8 mouse cellular contexts compared by ENCODE assay signal in the genomic region with DNA sequence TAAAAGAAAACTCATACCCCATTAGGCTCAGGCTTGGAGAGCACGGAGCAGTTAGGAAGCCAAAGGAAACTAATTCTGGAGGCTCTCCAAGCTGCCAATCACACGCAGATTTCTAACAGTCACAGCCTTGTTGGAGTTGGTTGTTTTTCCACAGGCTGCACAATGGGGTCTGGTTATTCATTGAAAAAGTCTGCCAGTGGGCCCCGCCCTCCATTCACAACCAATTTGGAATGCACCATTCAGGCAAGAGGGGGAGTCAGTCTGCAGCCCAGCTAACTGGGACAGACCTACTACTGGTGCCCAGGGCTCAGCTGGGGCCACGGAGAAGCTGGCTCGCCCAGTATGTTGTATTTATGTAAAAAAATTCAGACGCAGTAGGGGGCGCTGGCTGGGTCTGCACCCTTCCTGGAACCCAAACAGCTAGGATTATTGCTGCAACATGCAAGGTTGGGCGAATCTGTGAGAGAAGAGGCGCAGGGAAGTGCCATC. TPM values are rescaled to one million over a fixed set of nuclear protein-coding genes. Genes with fewer than 3 reads are reported as not detected.
DNase-seq lines count a peak whose midpoint lies in the region; ATAC-seq and TF ChIP-seq lines count a peak whose summit lies in the region.

No protein-coding gene starts in this region.

- H3K4me1 ChIP-seq in liver, embryonic 15.5 days (replicated peaks) = peaks cover 15% of the 10 kb centered on the region
- H3K4me1 ChIP-seq in neural tube, embryonic 14.5 days (ENCODE audit: control insufficient read depth, insufficient read depth, low read length) = peaks cover 18% of the 10 kb centered on the region

- H3K4me3 ChIP-seq in layer of hippocampus, adult 2 months = peak overlapping the region; percentile 1
- H3K4me3 ChIP-seq in liver, embryonic 15.5 days (replicated peaks) = no peak overlapping the region
- H3K4me3 ChIP-seq in neural tube, embryonic 14.5 days (ENCODE audit: low read depth, low read length) = peak overlapping the region; percentile 6; the same call in 1 of the 2 replicates

- H3K36me3 ChIP-seq in liver, embryonic 15.5 days (replicated peaks) = no peaks in the 10 kb centered on the region
- no peaks in the 10 kb centered on the region for H3K36me3 ChIP-seq in neural tube, embryonic 14.5 days (ENCODE audit: control insufficient read depth, insufficient read depth, low read length)

- no peaks in the 10 kb centered on the region for H3K27me3 ChIP-seq in liver, embryonic 15.5 days
- H3K27me3 ChIP-seq in neural tube, embryonic 14.5 days (ENCODE audit: control insufficient read depth, insufficient read depth, low read length) = no peaks in the 10 kb centered on the region; the same call in 1 of the 2 replicates

- peak; percentile 69 for TF ChIP-seq CTCF in layer of hippocampus, adult 2 months (conservative IDR thresholded peaks at IDR 0.05)

- H3K9ac ChIP-seq in liver, embryonic 15.5 days = no peak overlapping the region; the same call in 1 of the 2 replicates
- H3K9ac ChIP-seq in neural tube, embryonic 14.5 days (replicated peaks; ENCODE audit: low read depth, low read length) = 0 out of 2 replicates have a peak overlapping the region, but pooled peaks have one; percentile 21

- no peaks in the 10 kb centered on the region for H3K9me3 ChIP-seq in liver, embryonic 15.5 days (replicated peaks)
- H3K9me3 ChIP-seq in neural tube, embryonic 14.5 days (ENCODE audit: control insufficient read depth, low read length) = no peaks in the 10 kb centered on the region

- ATAC-seq in hematopoietic stem cell, adult 5-6 weeks (replicated peaks in 1 of 2; ENCODE audit: insufficient read depth in 1 of 2, low FRiP score in 2 of 2, low TSS enrichment in 1 of 2, low read depth in 1 of 2, poor library complexity in 2 of 2, severe bottlenecking in 2 of 2) = peak; percentile 60 to 65
- ATAC-seq in liver, embryonic 15.5 days (ENCODE audit: insufficient read depth) = peak; percentile 81
- ATAC-seq in neural tube, embryonic 14.5 days (ENCODE audit: low read depth) = peak; percentile 94

- WGBS in liver, embryonic 15.5 days (ENCODE audit: insufficient replicate concordance) = 6% methylated on average over 9 of the region's 9 CpGs
- WGBS in neural tube, embryonic 14.5 days = 1% methylated on average over 9 of the region's 9 CpGs

- peak; percentile 92 for DNase-seq in NIH3T3 (ENCODE audit: low read depth)
- peak; percentile 93 to 96 for DNase-seq in cerebellum, postnatal 10 days
- peak; percentile 83 for DNase-seq in frontal cortex, adult 2 months (ENCODE audit: extremely low spot score in 1 of 2, low spot score in 1 of 2)
- peak; percentile 86 to 93 for DNase-seq in layer of hippocampus, adult 2 months (ENCODE audit: low spot score in 2 of 2)
- DNase-seq in urinary bladder, postnatal 14 days (ENCODE audit: low spot score) = peak; percentile 73

- H3K27ac ChIP-seq in layer of hippocampus, adult 2 months = peak overlapping the region; percentile 61
- H3K27ac ChIP-seq in liver, embryonic 15.5 days (replicated peaks) = no peak overlapping the region
- peak overlapping the region; percentile 63 for H3K27ac ChIP-seq in neural tube, embryonic 14.5 days (ENCODE audit: low read depth, low read length)

- H3K4me2 ChIP-seq in liver, embryonic 15.5 days = peak overlapping the region; percentile 20
- H3K4me2 ChIP-seq in neural tube, embryonic 14.5 days (ENCODE audit: low read depth, low read length) = peak overlapping the region; percentile 36

RNA-seq across cellular contexts. Expression of gene Etv5, which starts 10.6 kb away (rescaled TPM):
- polyA plus RNA-seq in frontal cortex, adult 2 months (2012; rRNA removed) = 55.9 and 57.6 TPM in 2 replicates
- 9.4 and 9.9 TPM in 2 replicates for total RNA-seq in hematopoietic stem cell, adult 5-6 weeks (2017)
- 10 to 100 TPM; 44.8 to 45.4 TPM for total RNA-seq in layer of hippocampus, adult 2 months (2021)
- 3.5 and 3.8 TPM in 2 replicates for polyA plus RNA-seq in liver, embryonic 15.5 days (2015; fragmentation: Nextera tagmentation; extraction: Ambion mirVana)
- polyA plus RNA-seq in neural tube, embryonic 14.5 days (2014; fragmentation: Nextera tagmentation; extraction: Ambion mirVana) = 18.3 and 26.1 TPM in 2 replicates
